ENCODE assay signal across 29 mouse cellular contexts in the genomic region with DNA sequence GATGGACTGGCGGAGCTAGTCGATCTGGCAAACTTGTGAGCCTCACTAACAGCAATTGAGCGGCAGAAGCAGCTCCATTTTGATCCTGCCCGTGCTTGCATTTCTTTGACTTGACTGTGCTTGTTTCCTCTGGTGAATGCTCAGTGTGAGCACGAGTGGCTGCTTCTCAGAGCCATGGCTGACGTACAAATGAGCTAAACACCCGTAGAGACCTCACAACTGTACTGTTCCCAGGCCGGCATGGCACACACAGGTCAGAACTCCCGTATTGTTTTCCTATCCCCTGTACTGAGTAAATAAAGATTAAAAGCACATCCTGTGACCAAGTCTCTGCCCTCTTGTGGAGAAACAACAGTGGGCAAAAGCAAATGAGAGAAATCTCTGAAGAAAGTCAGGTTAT. TPM values are rescaled to one million over a fixed set of nuclear protein-coding genes. Genes with fewer than 3 reads are reported as not detected.
A peak's percentile ranks its signal among the peaks of the same experiment; 100 is the strongest.
DNase-seq lines count a peak whose midpoint lies in the region; ATAC-seq and TF ChIP-seq lines count a peak whose summit lies in the region.
"Had no signal": no experiment of that assay in that cellular context is flagged by ENCODE, and none has a peak within 500 bp of the region (broad histone marks: within the 10 kb centered on the region; RNA-seq: fewer than 3 reads in every experiment).

No protein-coding gene starts in this region.

- H3K9me3 ChIP-seq in heart, embryonic 12.5 days (replicated peaks): 0 out of 2 replicates have a peak, but pooled peaks cover 6% of the 10 kb centered on the region
- H3K9me3 ChIP-seq in liver, embryonic 16.5 days (replicated peaks; ENCODE audit: control insufficient read depth, low read length): no peaks in the 10 kb centered on the region
- no peaks in the 10 kb centered on the region for H3K9me3 ChIP-seq in midbrain, postnatal 0 days (ENCODE audit: low read length)
- no peaks in the 10 kb centered on the region for H3K9me3 ChIP-seq in midbrain, embryonic 14.5 days (ENCODE audit: control insufficient read depth, low read length)
- H3K9me3 ChIP-seq: forebrain, embryonic 10.5 days; forebrain, embryonic 13.5 days; heart, embryonic 10.5 days; heart, embryonic 15.5 days; hindbrain, embryonic 10.5 days; hindbrain, embryonic 13.5 days had no signal

- no peak overlapping the region for H3K9ac ChIP-seq in heart, embryonic 12.5 days
- H3K9ac ChIP-seq in liver, embryonic 16.5 days (ENCODE audit: low read depth, low read length): no peak overlapping the region
- no peak overlapping the region for H3K9ac ChIP-seq in midbrain, postnatal 0 days (replicated peaks; ENCODE audit: low read length, poor library complexity, severe bottlenecking)
- H3K9ac ChIP-seq in midbrain, embryonic 14.5 days (replicated peaks; ENCODE audit: low read length): no peak overlapping the region
- H3K9ac ChIP-seq: forebrain, embryonic 13.5 days; heart, embryonic 15.5 days; hindbrain, embryonic 13.5 days had no signal

- ATAC-seq in heart, embryonic 12.5 days (ENCODE audit: insufficient number of reproducible peaks, low FRiP score): 0 out of 2 replicates have a peak, but pooled peaks have one; percentile 59
- ATAC-seq in liver, embryonic 16.5 days (ENCODE audit: low read depth): peak; percentile 54; the same call in 1 of the 2 replicates
- no peak for ATAC-seq in midbrain, postnatal 0 days (ENCODE audit: low FRiP score)
- ATAC-seq in midbrain, embryonic 14.5 days (ENCODE audit: low FRiP score, low TSS enrichment): no peak
- ATAC-seq: activated CD4-positive, CD25-positive, alpha-beta regulatory T cell, adult 4 months; forebrain, embryonic 13.5 days; forebrain, embryonic 16.5 days; hindbrain, embryonic 16.5 days had no signal

- peak overlapping the region; percentile 63 for H3K27ac ChIP-seq in gastrocnemius, adult 2 months
- 0 out of 2 replicates have a peak overlapping the region, but pooled peaks have one; percentile 52 for H3K27ac ChIP-seq in heart, embryonic 12.5 days (ENCODE audit: poor library complexity, severe bottlenecking)
- H3K27ac ChIP-seq in liver, embryonic 16.5 days (ENCODE audit: low read length): no peak overlapping the region
- no peak overlapping the region for H3K27ac ChIP-seq in midbrain, postnatal 0 days (ENCODE audit: low read depth, low read length)
- no peak overlapping the region for H3K27ac ChIP-seq in midbrain, embryonic 14.5 days (replicated peaks; ENCODE audit: low read depth, low read length)
- H3K27ac ChIP-seq: forebrain, embryonic 10.5 days; forebrain, embryonic 13.5 days; heart, embryonic 10.5 days; heart, embryonic 15.5 days; hindbrain, embryonic 10.5 days; hindbrain, embryonic 13.5 days had no signal

- no peaks in the 10 kb centered on the region for H3K27me3 ChIP-seq in heart, embryonic 12.5 days (replicated peaks)
- no peaks in the 10 kb centered on the region for H3K27me3 ChIP-seq in liver, embryonic 16.5 days (ENCODE audit: control insufficient read depth, insufficient read depth, low read depth, low read length)
- H3K27me3 ChIP-seq in midbrain, postnatal 0 days (ENCODE audit: insufficient read depth, low read length): no peaks in the 10 kb centered on the region
- H3K27me3 ChIP-seq in midbrain, embryonic 14.5 days (ENCODE audit: control insufficient read depth, insufficient read depth, low read length): no peaks in the 10 kb centered on the region
- H3K27me3 ChIP-seq: forebrain, embryonic 13.5 days; heart, embryonic 15.5 days; hindbrain, embryonic 13.5 days had no signal

- peak overlapping the region; percentile 26 for H3K4me3 ChIP-seq in gastrocnemius, adult 2 months
- H3K4me3 ChIP-seq in heart, embryonic 12.5 days: no peak overlapping the region
- no peak overlapping the region for H3K4me3 ChIP-seq in liver, embryonic 16.5 days (ENCODE audit: low read depth, low read length)
- H3K4me3 ChIP-seq in midbrain, postnatal 0 days (ENCODE audit: low read depth, low read length): no peak overlapping the region
- no peak overlapping the region for H3K4me3 ChIP-seq in midbrain, embryonic 14.5 days (replicated peaks; ENCODE audit: low read depth, low read length)
- H3K4me3 ChIP-seq: forebrain, embryonic 10.5 days; forebrain, embryonic 13.5 days; heart, embryonic 10.5 days; heart, embryonic 15.5 days; hindbrain, embryonic 10.5 days; hindbrain, embryonic 13.5 days had no signal

- intact Hi-C loops in gastrocnemius, adult 2 months (cut with DNase I): no loop called here
- intact Hi-C loops in gastrocnemius, postnatal 14 days (cut with DNase I; ENCODE audit: low total_unique reads): no loop called here

- 67% methylated on average over 9 of the region's 9 CpGs for WGBS in heart, embryonic 12.5 days
- WGBS in liver, embryonic 16.5 days (ENCODE audit: insufficient replicate concordance): 49% methylated on average over 9 of the region's 9 CpGs
- 84% methylated on average over 9 of the region's 9 CpGs for WGBS in midbrain, postnatal 0 days
- WGBS in midbrain, embryonic 14.5 days: 92% methylated on average over 9 of the region's 9 CpGs

- no peak overlapping the region for H3K4me2 ChIP-seq in heart, embryonic 12.5 days
- no peak overlapping the region for H3K4me2 ChIP-seq in liver, embryonic 16.5 days (ENCODE audit: low read depth, low read length)
- no peak overlapping the region for H3K4me2 ChIP-seq in midbrain, postnatal 0 days (ENCODE audit: low read depth, low read length, poor library complexity, severe bottlenecking)
- H3K4me2 ChIP-seq in midbrain, embryonic 14.5 days (ENCODE audit: low read length): no peak overlapping the region
- H3K4me2 ChIP-seq: forebrain, embryonic 13.5 days; heart, embryonic 15.5 days; hindbrain, embryonic 13.5 days had no signal

- 0 out of 2 replicates have a peak, but pooled peaks cover 3% of the 10 kb centered on the region for H3K4me1 ChIP-seq in heart, embryonic 12.5 days (replicated peaks)
- H3K4me1 ChIP-seq in liver, embryonic 16.5 days (ENCODE audit: control insufficient read depth, low read depth, low read length): no peaks in the 10 kb centered on the region
- H3K4me1 ChIP-seq in midbrain, postnatal 0 days (ENCODE audit: insufficient read depth, low read length): no peaks in the 10 kb centered on the region
- no peaks in the 10 kb centered on the region for H3K4me1 ChIP-seq in midbrain, embryonic 14.5 days (ENCODE audit: control insufficient read depth, insufficient read depth, low read length)
- H3K4me1 ChIP-seq: forebrain, embryonic 10.5 days; forebrain, embryonic 13.5 days; heart, embryonic 10.5 days; hindbrain, embryonic 10.5 days; hindbrain, embryonic 13.5 days had no signal

- peak; percentile 38 for DNase-seq in gastrocnemius, adult 2 months
- no peak for DNase-seq in gastrocnemius, postnatal 14 days
- no peak for DNase-seq in heart, adult 9 months (ENCODE audit: low spot score in 2 of 2)
- DNase-seq in liver: no peak
- no peak for DNase-seq in midbrain, postnatal 0 days (ENCODE audit: low spot score)
- no peak for DNase-seq in midbrain, embryonic 14.5 days
- DNase-seq: adrenal gland, adult 8-10 months; adrenal gland, postnatal 25 days; cerebellum, adult 11-12 months; cerebellum, adult 8-10 months; cerebellum, postnatal 10 days; cerebellum, postnatal 36 days; embryo, embryonic 11 days; heart, adult 18-20 months; heart, postnatal 10 days; heart, postnatal 36 days had no signal

- H3K36me3 ChIP-seq in heart, embryonic 12.5 days: peaks cover 52% of the 10 kb centered on the region
- peaks cover 8% of the 10 kb centered on the region for H3K36me3 ChIP-seq in liver, embryonic 16.5 days (ENCODE audit: control insufficient read depth, insufficient read depth)
- H3K36me3 ChIP-seq in midbrain, postnatal 0 days (ENCODE audit: insufficient read depth, low read length): no peaks in the 10 kb centered on the region
- H3K36me3 ChIP-seq in midbrain, embryonic 14.5 days (ENCODE audit: control insufficient read depth, insufficient read depth, low read length): no peaks in the 10 kb centered on the region

- TF ChIP-seq CTCF in gastrocnemius, adult 2 months (IDR thresholded peaks at IDR 0.05): peak; percentile 10; the same call in 1 of the 2 replicates
- peak; percentile 24; the same call in 1 of the 2 replicates for TF ChIP-seq CTCF in midbrain, postnatal 0 days (IDR thresholded peaks at IDR 0.05)

RNA-seq across cellular contexts. Expression of a gene that starts 22.4 kb away (rescaled TPM):
- 1 to 10 TPM; 3.2 to 3.3 TPM for total RNA-seq in gastrocnemius, adult 2 months (2021)
- 1 to 10 TPM; 3.0 to 3.1 TPM for total RNA-seq in gastrocnemius, postnatal 14 days (2021)
- polyA plus RNA-seq in heart, embryonic 12.5 days (2016; fragmentation: Nextera tagmentation; extraction: Ambion mirVana): 34.7 and 35.5 TPM in 2 replicates
- polyA plus RNA-seq in liver, embryonic 16.5 days (2015; fragmentation: Nextera tagmentation; extraction: Ambion mirVana): 14.4 and 14.7 TPM in 2 replicates
- total RNA-seq in midbrain, postnatal 0 days (2014; rRNA removed): 1.3 and 1.5 TPM in 2 replicates
- 5.6 and 6.1 TPM in 2 replicates for polyA plus RNA-seq in midbrain, postnatal 0 days (2015; fragmentation: Nextera tagmentation; extraction: Ambion mirVana)
- 5.7 and 10.4 TPM in 2 replicates for polyA plus RNA-seq in midbrain, embryonic 14.5 days (2014; fragmentation: Nextera tagmentation; extraction: Ambion mirVana)

RNA-seq across cellular contexts. Expression of a gene that starts 22.6 kb away (rescaled TPM):
- 1 to 10 TPM; 5.8 to 7.2 TPM for total RNA-seq in gastrocnemius, adult 2 months (2021)
- total RNA-seq in gastrocnemius, postnatal 14 days (2021): 1 to 10 TPM; 2.5 to 3.7 TPM
- 13.5 and 16.1 TPM in 2 replicates for polyA plus RNA-seq in heart, embryonic 12.5 days (2016; fragmentation: Nextera tagmentation; extraction: Ambion mirVana)
- polyA plus RNA-seq in liver, embryonic 16.5 days (2015; fragmentation: Nextera tagmentation; extraction: Ambion mirVana): 1.1 and 1.4 TPM in 2 replicates
- 44.2 and 60.2 TPM in 2 replicates for total RNA-seq in midbrain, postnatal 0 days (2014; rRNA removed)
- 63.0 and 74.4 TPM in 2 replicates for polyA plus RNA-seq in midbrain, postnatal 0 days (2015; fragmentation: Nextera tagmentation; extraction: Ambion mirVana)
- 71.7 and 78.7 TPM in 2 replicates for polyA plus RNA-seq in midbrain, embryonic 14.5 days (2014; fragmentation: Nextera tagmentation; extraction: Ambion mirVana)

RNA-seq across cellular contexts. Expression of a gene that starts 59.5 kb away (rescaled TPM):
- total RNA-seq in gastrocnemius, adult 2 months (2021): under 1 TPM; 0.03 TPM
- total RNA-seq in gastrocnemius, postnatal 14 days (2021): under 1 TPM in 1 of 2 experiments, not detected in 1; 0.04 TPM
- polyA plus RNA-seq in heart, embryonic 12.5 days (2016; fragmentation: Nextera tagmentation; extraction: Ambion mirVana): 0.04 TPM in 1 of 2 replicates, not detected in the other
- 0.08 TPM in 1 of 2 replicates, not detected in the other for polyA plus RNA-seq in liver, embryonic 16.5 days (2015; fragmentation: Nextera tagmentation; extraction: Ambion mirVana)
- 1.4 and 1.6 TPM in 2 replicates for total RNA-seq in midbrain, postnatal 0 days (2014; rRNA removed)
- 0.75 and 0.86 TPM in 2 replicates for polyA plus RNA-seq in midbrain, postnatal 0 days (2015; fragmentation: Nextera tagmentation; extraction: Ambion mirVana)
- 0.78 and 0.92 TPM in 2 replicates for polyA plus RNA-seq in midbrain, embryonic 14.5 days (2014; fragmentation: Nextera tagmentation; extraction: Ambion mirVana)
- total RNA-seq: adrenal gland, adult 8-10 months; adrenal gland, postnatal 25 days; gastrocnemius, adult 8-10 months; heart, adult 18-20 months; heart, postnatal 36 days had no signal
- polyA plus RNA-seq: activated CD4-positive, CD25-positive, alpha-beta regulatory T cell, adult 4 months; embryonic facial prominence, embryonic 11.5 days; heart, embryonic 10.5 days; heart, embryonic 15.5 days had no signal

Comparison
In these comparisons a context has a peak if more than half of its experiments do, and no peak if none do; other contexts are left out.
1. H3K27ac ChIP-seq: peak in gastrocnemius, adult 2 months (single experiment) and heart, embryonic 12.5 days (single experiment); none in liver, embryonic 16.5 days (single experiment), midbrain, postnatal 0 days (single experiment) and midbrain, embryonic 14.5 days (single experiment).
2. ATAC-seq: peak in heart, embryonic 12.5 days (single experiment) and liver, embryonic 16.5 days (single experiment); none in midbrain, postnatal 0 days (single experiment) and midbrain, embryonic 14.5 days (single experiment).